Mouse (Mus musculus) left cerebral cortex, postnatal 10 days (tissue): Measurements from ENCODE around the gene 5730522E02Rik. TPM values are rescaled to one million over a fixed set of nuclear protein-coding genes. Genes with fewer than 3 reads are reported as not detected.

Experiments used
- DNase-seq, 2 experiments: peaks; one replicate each; pipeline ENCODE4 v3.0.0; 2021 to 2022; ENCODE audit warnings: low spot score in 2 of 2, mixed read lengths in 1 of 2; ENCODE audit errors: extremely low spot score in 1 of 2
- intact Hi-C: fragments of 180-260 bp; cut with DNase I; formaldehyde crosslinking; loops from one replicate; pipeline ENCODE4 v1.15.1; 2025
- total RNA-seq, 2 experiments: library from RNA; stranded (reverse); gene quantifications; 2 replicates each; pipeline ENCODE4 v1.2.3; 2021

The 5730522E02Rik gene
- total RNA-seq, 2 experiments from 2014 or later: 16.2 to 21.0 TPM

GRCm38 (mm10) chr11:25862686-25863085, 347.9 kb downstream of the 5730522E02Rik start:
- intact Hi-C loops: loop anchor here (5.0 to 10.0 kb wide), 2 partner anchors 212 to 1785 kb away; partner anchors contain the start of genes A830031A19Rik and Bcl11a
- DNase-seq: peak in 1 of 2 experiments; percentile 58

GRCm38 (mm10) chr11:25856629-25857568, 353.7 kb downstream of the 5730522E02Rik start:
- no peak for DNase-seq
- intact Hi-C loops: no loop called here

DNA sequence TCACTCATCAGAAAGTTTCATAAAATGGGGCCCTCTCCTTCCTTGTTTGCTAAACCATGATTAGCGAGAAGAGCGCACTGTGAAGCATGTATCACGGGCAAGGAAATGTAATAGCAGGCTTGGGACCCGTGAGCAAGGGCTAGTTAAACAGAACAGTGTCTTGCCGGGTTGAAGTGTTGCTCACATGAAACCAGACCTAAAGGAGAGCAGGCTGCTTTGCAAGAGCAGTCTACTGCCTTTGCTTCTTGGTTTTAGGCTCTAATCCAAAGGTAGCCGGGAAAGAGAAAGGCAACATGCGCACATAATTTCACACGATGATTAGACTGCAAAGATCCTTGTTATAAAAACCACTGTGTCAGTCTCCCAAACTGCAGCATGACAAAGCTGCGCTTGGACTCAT, 354.8 kb downstream of the 5730522E02Rik start:
- DNase-seq: no peak
- intact Hi-C loops: no loop called here

DNA sequence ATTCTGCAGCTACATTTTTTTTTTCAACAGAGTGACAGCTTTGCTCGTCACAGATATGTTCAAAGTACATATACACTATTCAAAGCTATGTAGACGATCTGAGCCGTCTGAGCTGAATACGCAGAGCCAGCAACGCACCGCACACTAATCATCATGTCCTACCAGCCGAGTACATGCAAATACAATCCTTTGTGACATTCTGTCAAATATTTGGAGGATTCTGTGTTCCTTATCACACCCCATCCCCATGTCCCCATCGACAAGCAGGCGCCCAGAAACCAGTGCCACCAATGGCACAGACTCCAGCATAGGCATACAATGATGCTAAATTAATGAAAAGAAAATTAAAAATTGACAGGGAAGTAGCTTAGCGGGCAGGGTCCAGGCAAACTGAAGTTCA, 356.3 kb downstream of the 5730522E02Rik start:
- intact Hi-C loops: no loop called here
- DNase-seq: no peak

DNA sequence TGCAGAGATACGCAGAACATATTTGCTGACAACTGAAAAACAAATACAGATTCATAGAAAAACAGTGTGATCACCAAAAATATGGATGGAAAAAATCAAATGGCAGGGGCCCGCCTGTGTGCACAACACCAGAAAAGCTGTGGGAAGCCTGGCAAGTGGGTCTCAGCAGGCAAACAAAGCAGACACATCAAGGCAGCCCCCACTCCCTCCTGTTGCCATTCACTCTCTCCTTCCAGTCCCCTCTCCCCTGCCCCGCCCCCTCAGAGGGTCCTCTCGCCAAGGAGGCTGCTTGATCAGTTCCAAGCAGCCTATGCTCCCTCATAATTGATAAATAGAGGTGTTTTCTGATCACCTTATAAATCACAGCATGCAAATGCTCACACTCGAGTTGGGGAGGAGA, 357.5 kb downstream of the 5730522E02Rik start:
- intact Hi-C loops: no loop called here
- DNase-seq: peak in 1 of 2 experiments; percentile 35

GRCm38 (mm10) chr11:25848824-25849644, 361.5 kb downstream of the 5730522E02Rik start:
- intact Hi-C loops: no loop called here
- DNase-seq: no peak

DNA sequence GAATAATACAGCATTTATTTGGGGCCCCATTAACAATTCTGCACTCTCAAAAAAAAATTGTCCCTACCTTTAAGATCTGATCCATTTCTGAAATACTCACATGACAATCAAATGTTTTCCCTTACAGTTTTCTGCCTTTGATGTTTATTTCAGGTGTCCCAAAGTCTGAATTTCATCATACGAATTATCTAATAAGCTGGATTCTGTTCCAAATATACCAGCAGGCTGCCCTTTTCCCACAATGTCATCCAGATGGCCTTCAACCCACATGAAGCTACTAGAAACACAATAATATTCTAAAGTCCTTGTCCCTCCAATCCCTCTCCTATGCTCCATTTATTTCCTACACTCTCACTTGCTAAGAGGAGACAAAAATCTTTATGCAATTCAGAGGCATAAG, 372.1 kb downstream of the 5730522E02Rik start:
- intact Hi-C loops: no loop called here
- no peak for DNase-seq

DNA sequence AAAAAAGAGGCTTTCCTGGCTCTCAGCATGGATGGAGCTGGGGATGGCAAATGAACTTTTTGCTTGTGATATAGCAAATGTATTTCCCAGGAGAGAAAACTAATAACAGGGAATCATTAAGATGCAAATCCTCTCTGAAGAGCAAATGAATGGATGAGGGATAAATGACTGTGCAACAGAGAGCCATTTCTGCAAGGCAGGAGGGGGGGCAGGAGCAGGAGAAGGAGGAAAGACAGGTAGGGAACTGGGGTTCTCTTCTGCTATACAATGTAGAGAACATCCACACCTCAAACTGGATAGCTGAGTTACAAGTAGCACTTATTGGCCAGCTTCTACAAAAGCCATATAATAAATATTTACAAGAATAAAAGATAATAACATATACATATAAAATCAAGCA, 390.8 kb downstream of the 5730522E02Rik start:
- intact Hi-C loops: no loop called here
- DNase-seq: no peak

DNA sequence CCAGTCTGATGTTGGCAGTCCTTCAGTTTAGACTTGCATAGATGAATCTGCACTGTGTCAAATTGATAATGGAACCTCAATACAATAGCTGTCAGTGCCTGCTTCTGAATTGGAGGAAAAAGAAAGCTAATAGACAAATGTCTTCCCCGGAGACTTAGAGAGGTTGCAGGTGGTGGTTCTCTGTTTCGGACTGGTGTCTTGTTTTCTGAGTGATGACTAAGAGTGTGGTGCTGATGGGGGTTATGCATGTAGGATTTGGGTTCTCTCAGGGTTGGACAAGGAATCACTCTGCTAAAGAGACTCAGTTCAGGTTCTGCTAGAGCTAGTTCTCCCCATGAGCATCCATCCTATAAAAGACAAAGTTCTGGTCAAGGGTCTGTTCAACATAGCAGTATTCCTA, 397.1 kb downstream of the 5730522E02Rik start:
- no peak for DNase-seq
- intact Hi-C loops: no loop called here

DNA sequence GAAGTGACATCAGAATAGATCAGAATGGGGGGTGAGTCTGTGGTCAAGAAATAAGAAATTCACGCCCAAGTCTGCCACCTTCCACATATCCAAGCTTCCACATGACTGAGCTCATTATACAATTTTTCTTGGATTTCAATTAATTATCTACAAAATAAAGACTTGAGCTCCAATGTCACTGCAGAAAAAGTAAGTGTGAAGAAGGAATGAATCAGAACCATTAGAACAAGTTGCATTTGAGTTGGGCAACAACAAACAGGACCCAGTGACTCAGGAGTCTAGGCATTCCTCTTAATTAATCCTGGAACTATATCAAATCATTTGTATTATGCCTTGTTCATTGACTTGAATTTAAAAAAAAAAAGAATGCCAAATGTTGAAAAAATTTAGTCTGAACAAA, 422.9 kb downstream of the 5730522E02Rik start:
- intact Hi-C loops: no loop called here
- no peak for DNase-seq

DNA sequence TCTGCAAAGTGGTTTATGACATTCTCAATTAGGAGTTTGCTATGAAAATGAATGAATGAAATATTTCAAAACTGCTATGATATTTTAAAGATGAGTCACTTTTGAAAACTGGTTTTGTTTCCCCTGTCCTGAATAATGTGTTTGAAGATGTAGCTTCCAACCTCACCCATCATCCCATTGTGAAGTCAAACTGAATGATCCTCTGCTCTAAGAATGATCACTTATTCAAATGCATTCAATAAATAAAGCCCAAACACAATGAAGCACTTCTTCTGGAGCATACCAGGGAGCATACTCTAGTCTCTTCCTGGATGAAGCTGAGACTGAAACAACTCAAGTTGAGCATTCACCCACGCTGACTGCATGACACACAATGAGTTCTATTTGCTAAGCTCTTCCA, 438.3 kb downstream of the 5730522E02Rik start:
- intact Hi-C loops: no loop called here

DNA sequence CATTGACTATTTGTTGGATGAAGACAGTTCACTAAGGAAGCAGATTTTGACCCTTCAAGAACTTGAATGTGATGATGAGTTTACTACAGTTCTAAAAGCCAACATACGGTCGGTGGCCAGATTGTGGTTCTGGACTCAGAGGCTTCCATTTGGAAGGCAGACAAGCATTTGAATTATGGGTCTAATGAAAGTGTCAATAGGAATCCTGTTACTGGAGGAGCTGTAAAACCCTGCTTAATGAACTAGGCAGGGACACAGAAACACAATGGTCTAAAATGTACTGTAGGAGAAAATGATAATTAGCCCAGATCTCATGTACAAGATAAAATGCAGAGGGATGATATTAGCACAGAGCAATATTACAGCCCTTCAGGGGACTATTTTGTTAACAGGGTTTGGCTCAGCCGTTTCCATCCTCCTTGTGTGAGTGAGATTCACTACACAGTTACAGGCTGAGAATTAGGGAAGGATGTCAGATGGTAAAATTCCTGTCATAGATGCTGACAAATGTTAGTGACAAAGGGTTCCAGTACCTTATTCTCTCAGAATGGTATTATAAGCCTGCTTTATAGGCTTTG, 439.5 kb downstream of the 5730522E02Rik start:
- intact Hi-C loops: no loop called here
- DNase-seq: no peak

More for the DNA sequence above, 438.3 kb downstream of the 5730522E02Rik start:
- DNase-seq: no peak

- DNase-seq: no peak
- intact Hi-C loops: no loop called here
Measured at GRCm38 (mm10) chr11:25767584-25768333, 442.8 kb downstream of the 5730522E02Rik start.

- no peak for DNase-seq
- intact Hi-C loops: no loop called here
Measured at GRCm38 (mm10) chr11:25753156-25753899, 457.2 kb downstream of the 5730522E02Rik start.

- intact Hi-C loops: no loop called here
- DNase-seq: no peak
Measured at GRCm38 (mm10) chr11:25752418-25752817, 458.1 kb downstream of the 5730522E02Rik start.

GRCm38 (mm10) chr11:25747098-25747862, 463.3 kb downstream of the 5730522E02Rik start:
- intact Hi-C loops: no loop called here
- no peak for DNase-seq

- no peak for DNase-seq
- intact Hi-C loops: no loop called here
Measured at GRCm38 (mm10) chr11:25743664-25744063, 466.9 kb downstream of the 5730522E02Rik start.
